Mouse (Mus musculus) frontal cortex, postnatal 36 days (tissue): Measurements from ENCODE around the gene Odc1.

Experiments used
- DNase-seq, 2 experiments: peaks; one replicate each; pipeline ENCODE4 v3.0.0; 2022; ENCODE audit warnings: low spot score in 2 of 2

The Odc1 gene

DNA sequence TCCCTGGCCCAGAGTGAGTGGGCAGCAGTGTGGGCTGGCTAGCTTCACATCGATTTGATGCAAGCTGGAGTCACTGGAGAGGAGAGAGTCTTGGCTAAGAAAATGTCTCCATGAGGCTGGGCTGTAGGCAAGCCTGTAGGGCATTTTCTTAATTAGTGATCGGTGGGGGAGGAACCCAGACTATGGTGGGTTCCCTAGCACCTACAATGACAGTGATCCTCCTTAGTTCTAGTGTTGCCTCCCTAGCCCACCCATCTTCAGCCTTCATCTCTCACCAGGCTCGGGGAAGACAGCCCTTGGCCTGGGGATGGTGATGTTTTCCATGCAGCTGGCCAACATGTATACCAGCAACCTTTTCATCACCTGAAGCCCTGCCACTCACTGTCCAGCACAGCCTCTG is 43.8 kb downstream of the Odc1 start:
- DNase-seq: peak in 1 of 2 experiments; percentile 14

DNA sequence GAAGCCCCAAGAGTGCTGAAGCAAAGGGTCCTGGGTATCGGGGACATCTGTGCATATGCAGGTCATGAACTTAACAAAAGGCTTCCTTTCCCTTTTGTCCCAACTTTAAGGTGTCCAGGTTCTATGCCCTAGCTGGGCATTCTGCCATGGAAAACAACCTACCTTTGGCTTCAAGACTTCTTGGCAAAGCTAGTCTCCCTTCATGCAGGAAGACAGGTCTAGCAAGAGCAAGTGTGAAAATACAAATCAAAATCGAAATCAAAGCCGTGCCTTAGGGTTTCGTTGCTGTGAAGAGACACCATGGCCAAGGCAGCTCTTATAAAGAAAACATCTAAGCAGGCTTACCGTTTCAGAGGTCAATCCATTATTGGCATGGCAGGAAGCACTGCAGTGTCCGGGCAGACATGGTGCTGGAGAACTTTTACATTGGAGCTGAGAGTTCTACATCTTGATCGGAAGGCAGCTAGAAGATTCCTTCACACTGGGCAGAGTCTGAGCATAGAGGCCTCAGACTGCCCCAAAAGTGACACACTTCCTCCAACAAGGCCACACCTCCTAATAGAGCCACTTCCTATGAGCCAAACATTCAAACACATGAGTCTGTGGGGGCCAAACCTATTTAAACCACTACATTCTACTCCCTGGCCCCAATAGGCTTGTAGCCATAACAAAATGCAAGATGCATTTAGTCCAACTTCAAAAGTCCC is 44.5 kb downstream of the Odc1 start:
- no peak for DNase-seq

DNA sequence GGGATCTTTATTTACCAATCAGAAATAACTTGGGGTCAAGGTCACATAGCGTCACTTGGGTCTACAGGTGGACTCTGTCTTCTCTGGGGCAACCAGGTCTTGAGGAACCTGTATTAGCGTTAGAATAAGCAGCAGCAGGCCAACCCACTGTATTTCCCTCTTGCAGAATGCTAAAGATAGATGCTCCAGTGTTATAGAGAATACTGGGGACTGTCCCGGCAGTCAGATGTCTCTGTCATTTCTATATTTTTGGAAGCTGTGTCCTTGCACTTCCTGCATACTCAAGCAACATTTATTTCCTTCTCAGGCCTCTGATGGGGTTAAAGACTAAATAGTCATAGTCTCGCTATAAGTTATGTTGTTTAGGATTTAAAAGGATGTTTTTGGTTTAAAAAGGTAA is 46.7 kb downstream of the Odc1 start:
- no peak for DNase-seq

DNA sequence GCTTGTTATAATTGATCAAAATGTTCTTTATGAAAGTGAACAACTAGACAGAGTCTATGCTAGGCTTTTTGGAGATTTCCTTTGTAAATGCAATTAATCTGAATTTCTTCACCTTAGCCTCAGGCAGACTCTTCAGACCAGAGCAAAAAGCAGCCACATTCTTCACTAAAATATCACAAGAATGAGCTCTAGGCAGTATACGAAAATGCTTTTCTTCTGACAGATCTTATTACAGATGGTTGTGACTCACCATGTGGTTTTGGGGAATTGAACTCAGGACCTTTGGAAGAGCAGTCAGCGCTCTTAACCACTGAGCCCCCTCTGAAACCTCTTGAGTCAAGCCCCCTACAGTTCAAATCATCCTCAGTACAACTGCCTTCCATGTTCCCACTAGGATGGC is 49.4 kb downstream of the Odc1 start:
- DNase-seq: no peak

DNA sequence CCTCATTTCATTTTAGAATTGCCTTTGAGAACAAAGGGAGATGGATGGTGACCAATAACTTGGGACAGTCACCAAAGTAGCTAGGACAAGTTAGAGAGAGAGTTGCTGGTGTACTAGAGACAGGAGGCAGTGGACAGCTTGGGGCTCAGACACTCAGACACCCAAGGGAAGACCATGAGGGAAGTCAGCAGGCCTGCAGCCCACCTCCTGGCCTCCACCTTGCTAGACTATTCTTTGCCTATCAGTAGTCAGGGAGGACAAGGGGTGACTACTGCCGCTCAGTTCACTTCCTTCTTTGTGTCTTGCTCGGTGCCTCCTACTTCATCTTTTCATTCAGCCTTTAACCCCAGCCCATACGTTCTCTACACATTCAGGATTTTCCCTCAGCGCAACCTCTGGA is 50.1 kb downstream of the Odc1 start:
- no peak for DNase-seq

DNA sequence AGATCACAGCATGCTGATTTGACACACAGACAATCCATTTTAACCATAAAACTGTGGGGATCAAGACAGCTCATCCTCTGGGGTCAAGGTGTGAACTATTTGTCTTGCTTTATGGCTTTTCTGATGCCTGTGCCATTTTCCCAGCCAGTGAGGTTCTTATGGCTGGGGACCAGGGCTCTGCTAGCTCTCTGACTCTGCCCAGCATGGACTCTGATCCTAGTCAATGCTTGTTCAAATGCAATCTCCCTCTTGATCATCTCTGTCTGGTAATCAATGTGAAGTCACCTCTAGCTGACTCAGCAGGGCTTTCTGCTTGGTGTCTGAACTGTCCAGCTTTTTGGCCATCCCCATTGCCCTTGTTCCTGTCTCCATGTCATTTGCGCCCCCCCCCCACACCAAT is 50.6 kb downstream of the Odc1 start:
- no peak for DNase-seq
